Mouse (Mus musculus): ENCODE results near the gene Erc2.
A peak's percentile ranks its signal among the peaks of the same experiment; 100 is the strongest.

Erc2 gene

GRCm38 (mm10) chr14:27667016-27667852, 45.0 kb downstream of the Erc2 start:
- no peak for DNase-seq (ENCODE audit: low read depth)

GRCm38 (mm10) chr14:27668151-27668550, 45.9 kb downstream of the Erc2 start:
- DNase-seq (ENCODE audit: low read depth) = no peak

- no peak for DNase-seq (ENCODE audit: low read depth)
These were observed 47.7 kb downstream of the Erc2 start for GRCm38 (mm10) chr14:27669939-27670338.

- no peak for DNase-seq (ENCODE audit: low read depth)
These were observed 50.5 kb downstream of the Erc2 start for GRCm38 (mm10) chr14:27672761-27673160.

GRCm38 (mm10) chr14:27674096-27674495, 51.9 kb downstream of the Erc2 start:
- no peak for DNase-seq (ENCODE audit: low read depth)

GRCm38 (mm10) chr14:27674561-27674960, 52.3 kb downstream of the Erc2 start:
- DNase-seq (ENCODE audit: low read depth) = no peak

- DNase-seq (ENCODE audit: low read depth) = no peak
These were observed 52.8 kb downstream of the Erc2 start for GRCm38 (mm10) chr14:27675071-27675470.

- no peak for DNase-seq (ENCODE audit: low read depth)
These were observed 60.3 kb downstream of the Erc2 start for GRCm38 (mm10) chr14:27682368-27683052.

- no peak for DNase-seq (ENCODE audit: low read depth)
These were observed 73.6 kb downstream of the Erc2 start for GRCm38 (mm10) chr14:27695781-27696180.

- DNase-seq (ENCODE audit: low read depth) = no peak
These were observed 95.1 kb downstream of the Erc2 start for GRCm38 (mm10) chr14:27717364-27717763.

- DNase-seq (ENCODE audit: low read depth) = no peak
These were observed 97.4 kb downstream of the Erc2 start for GRCm38 (mm10) chr14:27719601-27720000.

GRCm38 (mm10) chr14:27720944-27721343, 98.7 kb downstream of the Erc2 start:
- DNase-seq (ENCODE audit: low read depth) = no peak

GRCm38 (mm10) chr14:27721759-27722158, 99.5 kb downstream of the Erc2 start:
- DNase-seq (ENCODE audit: low read depth) = no peak

- DNase-seq (ENCODE audit: low read depth) = no peak
These were observed 105.3 kb downstream of the Erc2 start for GRCm38 (mm10) chr14:27727541-27727940.

GRCm38 (mm10) chr14:27731086-27731485, 108.9 kb downstream of the Erc2 start:
- DNase-seq (ENCODE audit: low read depth) = no peak

GRCm38 (mm10) chr14:27739436-27739835, 117.2 kb downstream of the Erc2 start:
- DNase-seq (ENCODE audit: low read depth) = no peak

- peak; percentile 40 for DNase-seq (ENCODE audit: low read depth)
These were observed 119.2 kb downstream of the Erc2 start for GRCm38 (mm10) chr14:27741248-27741916.

- no peak for DNase-seq (ENCODE audit: low read depth)
These were observed 132.1 kb downstream of the Erc2 start for GRCm38 (mm10) chr14:27754340-27754739.

- DNase-seq (ENCODE audit: low read depth) = no peak
These were observed 134.7 kb downstream of the Erc2 start for GRCm38 (mm10) chr14:27756901-27757300.

GRCm38 (mm10) chr14:27758230-27758629, 136.0 kb downstream of the Erc2 start:
- no peak for DNase-seq (ENCODE audit: low read depth)

GRCm38 (mm10) chr14:27759069-27759628, 136.9 kb downstream of the Erc2 start:
- no peak for DNase-seq (ENCODE audit: low read depth)

- DNase-seq (ENCODE audit: low read depth) = no peak
These were observed 137.8 kb downstream of the Erc2 start for GRCm38 (mm10) chr14:27759982-27760381.

All from c-Kit-positive CD71-negative TER-119-negative erythroid progenitor cells, embryonic 14.5 days (primary cell).